Mouse (Mus musculus): ENCODE data around the gene Lrrc75b.

DNA sequence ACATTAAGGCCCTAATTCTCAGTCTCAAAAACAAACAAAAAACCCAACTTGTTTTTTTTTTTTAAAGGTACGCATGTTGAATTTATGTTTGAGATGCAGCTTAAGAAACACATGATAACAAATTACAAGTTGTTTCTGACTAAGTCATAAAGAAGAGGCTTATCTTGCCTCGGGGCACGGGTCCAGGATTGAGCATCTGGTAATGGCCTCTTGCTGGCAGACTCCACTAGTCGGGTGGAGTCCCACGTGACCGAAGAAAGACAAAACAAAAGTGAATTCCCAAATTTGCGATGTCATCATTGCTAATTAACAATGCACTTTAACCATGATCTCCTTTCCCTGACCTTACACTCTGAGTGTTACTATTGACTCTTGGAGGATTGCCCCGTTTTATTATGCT lies 35.9 kb upstream of the Lrrc75b start:
- TF ChIP-seq CTCF (IDR thresholded peaks at IDR 0.05; ENCODE audit: low read depth), result no peak
- TF ChIP-seq EP300 (IDR thresholded peaks at IDR 0.05; ENCODE audit: low read depth), result no peak

All from heart, postnatal 0 days (tissue).